Mouse (Mus musculus): ENCODE measurements around the gene Lrrc2. TPM values are rescaled to one million over a fixed set of nuclear protein-coding genes. Genes with fewer than 3 reads are reported as not detected.

Lrrc2 gene
- polyA plus RNA-seq, 1 experiment from 2014 or later: 2.6 TPM

- H3K36me3 ChIP-seq: no peaks in the 10 kb centered on the region
- H3K4me1 ChIP-seq: peaks cover 8% of the 10 kb centered on the region
- H3K9ac ChIP-seq: no peak overlapping the region
- H3K9me3 ChIP-seq: no peaks in the 10 kb centered on the region
- H3K27me3 ChIP-seq (replicated peaks): peaks cover 2% of the 10 kb centered on the region; the same call in 1 of the 2 replicates
- ATAC-seq (ENCODE audit: extremely low read depth, insufficient number of reproducible peaks, low FRiP score, low TSS enrichment): no peak
- no peak overlapping the region for H3K4me2 ChIP-seq
- H3K4me3 ChIP-seq: no peak overlapping the region
- 98% methylated on average over 8 of the region's 8 CpGs for WGBS
- no peak overlapping the region for H3K27ac ChIP-seq (replicated peaks)
Measured at GRCm38 (mm10) chr9:110961386-110961785, 10.0 kb downstream of the Lrrc2 start.

GRCm38 (mm10) chr9:110963566-110964115 lies 12.3 kb downstream of the Lrrc2 start:
- no peaks in the 10 kb centered on the region for H3K27me3 ChIP-seq (replicated peaks)
- ATAC-seq (ENCODE audit: extremely low read depth, insufficient number of reproducible peaks, low FRiP score, low TSS enrichment): no peak
- H3K4me2 ChIP-seq: no peak overlapping the region
- 72% methylated on average over 8 of the region's 8 CpGs for WGBS
- no peaks in the 10 kb centered on the region for H3K36me3 ChIP-seq
- peaks cover 8% of the 10 kb centered on the region for H3K4me1 ChIP-seq
- H3K9me3 ChIP-seq: no peaks in the 10 kb centered on the region
- H3K27ac ChIP-seq (replicated peaks): no peak overlapping the region
- H3K9ac ChIP-seq: no peak overlapping the region
- H3K4me3 ChIP-seq: no peak overlapping the region

- no peak overlapping the region for H3K4me3 ChIP-seq
- no peak for ATAC-seq (ENCODE audit: extremely low read depth, insufficient number of reproducible peaks, low FRiP score, low TSS enrichment)
- H3K4me1 ChIP-seq: peaks cover 8% of the 10 kb centered on the region
- H3K27ac ChIP-seq (replicated peaks): no peak overlapping the region
- H3K9ac ChIP-seq: no peak overlapping the region
- WGBS: 85% methylated on average over 22 of the region's 22 CpGs
- H3K4me2 ChIP-seq: no peak overlapping the region
- H3K27me3 ChIP-seq (replicated peaks): no peaks in the 10 kb centered on the region
- no peaks in the 10 kb centered on the region for H3K36me3 ChIP-seq
- H3K9me3 ChIP-seq: no peaks in the 10 kb centered on the region
Measured at GRCm38 (mm10) chr9:110965062-110965909, 13.9 kb downstream of the Lrrc2 start.

GRCm38 (mm10) chr9:110965910-110966231 lies 14.5 kb downstream of the Lrrc2 start:
- no peak overlapping the region for H3K27ac ChIP-seq (replicated peaks)
- no peak for ATAC-seq (ENCODE audit: extremely low read depth, insufficient number of reproducible peaks, low FRiP score, low TSS enrichment)
- WGBS: 57% methylated on average over 2 of the region's 2 CpGs
- H3K9me3 ChIP-seq: no peaks in the 10 kb centered on the region
- H3K4me1 ChIP-seq: peaks cover 8% of the 10 kb centered on the region
- H3K27me3 ChIP-seq (replicated peaks): no peaks in the 10 kb centered on the region
- H3K9ac ChIP-seq: no peak overlapping the region
- no peaks in the 10 kb centered on the region for H3K36me3 ChIP-seq
- no peak overlapping the region for H3K4me3 ChIP-seq
- no peak overlapping the region for H3K4me2 ChIP-seq

- Histone ChIP-seq H3K4me3 (no peak overlapping the region), H3K27ac (replicated peaks) (no peak overlapping the region), H3K9ac (no peak overlapping the region), H3K4me2 (no peak overlapping the region), H3K36me3 (no peaks in the 10 kb centered on the region), H3K9me3 (no peaks in the 10 kb centered on the region), H3K4me1 (no peaks in the 10 kb centered on the region), H3K27me3 (replicated peaks) (no peaks in the 10 kb centered on the region)
- 90% methylated on average over 11 of the region's 11 CpGs for WGBS
- no peak for ATAC-seq (ENCODE audit: extremely low read depth, insufficient number of reproducible peaks, low FRiP score, low TSS enrichment)
Measured at GRCm38 (mm10) chr9:110979411-110979810, 28.1 kb downstream of the Lrrc2 start.

GRCm38 (mm10) chr9:110982351-110982750 lies 31.0 kb downstream of the Lrrc2 start:
- Histone ChIP-seq H3K27ac (replicated peaks) (no peak overlapping the region), H3K36me3 (no peaks in the 10 kb centered on the region), H3K27me3 (replicated peaks) (no peaks in the 10 kb centered on the region), H3K4me1 (no peaks in the 10 kb centered on the region), H3K4me2 (no peak overlapping the region), H3K9me3 (no peaks in the 10 kb centered on the region), H3K4me3 (no peak overlapping the region), H3K9ac (no peak overlapping the region)
- 64% methylated on average over 4 of the region's 4 CpGs for WGBS
- no peak for ATAC-seq (ENCODE audit: extremely low read depth, insufficient number of reproducible peaks, low FRiP score, low TSS enrichment)

GRCm38 (mm10) chr9:110984096-110984495 lies 32.8 kb downstream of the Lrrc2 start:
- no peak overlapping the region for H3K9ac ChIP-seq
- 0 out of 2 replicates have a peak, but pooled peaks cover 3% of the 10 kb centered on the region for H3K4me1 ChIP-seq
- H3K27ac ChIP-seq (replicated peaks): no peak overlapping the region
- H3K9me3 ChIP-seq: no peaks in the 10 kb centered on the region
- no peak overlapping the region for H3K4me2 ChIP-seq
- no peak for ATAC-seq (ENCODE audit: extremely low read depth, insufficient number of reproducible peaks, low FRiP score, low TSS enrichment)
- no peaks in the 10 kb centered on the region for H3K36me3 ChIP-seq
- WGBS: 85% methylated on average over 9 of the region's 9 CpGs
- H3K4me3 ChIP-seq: no peak overlapping the region
- H3K27me3 ChIP-seq (replicated peaks): no peaks in the 10 kb centered on the region

- no peak overlapping the region for H3K4me3 ChIP-seq
- no peak overlapping the region for H3K4me2 ChIP-seq
- no peaks in the 10 kb centered on the region for H3K9me3 ChIP-seq
- no peaks in the 10 kb centered on the region for H3K36me3 ChIP-seq
- no peak overlapping the region for H3K9ac ChIP-seq
- H3K27ac ChIP-seq (replicated peaks): no peak overlapping the region
- H3K4me1 ChIP-seq: peaks cover 8% of the 10 kb centered on the region; the same call in 1 of the 2 replicates
- ATAC-seq (ENCODE audit: extremely low read depth, insufficient number of reproducible peaks, low FRiP score, low TSS enrichment): no peak
- 91% methylated on average over 5 of the region's 5 CpGs for WGBS
- H3K27me3 ChIP-seq (replicated peaks): no peaks in the 10 kb centered on the region
Measured at GRCm38 (mm10) chr9:110985541-110985940, 34.2 kb downstream of the Lrrc2 start.

- Histone ChIP-seq H3K4me2 (no peak overlapping the region), H3K27me3 (replicated peaks) (no peaks in the 10 kb centered on the region), H3K27ac (replicated peaks) (no peak overlapping the region), H3K4me1 (peaks cover 8% of the 10 kb centered on the region; the same call in 1 of the 2 replicates), H3K4me3 (no peak overlapping the region), H3K9me3 (no peaks in the 10 kb centered on the region), H3K9ac (no peak overlapping the region), H3K36me3 (no peaks in the 10 kb centered on the region)
- 80% methylated on average over 8 of the region's 8 CpGs for WGBS
- no peak for ATAC-seq (ENCODE audit: extremely low read depth, insufficient number of reproducible peaks, low FRiP score, low TSS enrichment)
Measured at GRCm38 (mm10) chr9:110985951-110986350, 34.6 kb downstream of the Lrrc2 start.

- H3K27me3 ChIP-seq (replicated peaks): no peaks in the 10 kb centered on the region
- 68% methylated on average over 4 of the region's 4 CpGs for WGBS
- H3K4me2 ChIP-seq: no peak overlapping the region
- H3K36me3 ChIP-seq: no peaks in the 10 kb centered on the region
- no peak overlapping the region for H3K4me3 ChIP-seq
- H3K4me1 ChIP-seq: peaks cover 8% of the 10 kb centered on the region; the same call in 1 of the 2 replicates
- ATAC-seq (ENCODE audit: extremely low read depth, insufficient number of reproducible peaks, low FRiP score, low TSS enrichment): no peak
- H3K9ac ChIP-seq: no peak overlapping the region
- no peak overlapping the region for H3K27ac ChIP-seq (replicated peaks)
- no peaks in the 10 kb centered on the region for H3K9me3 ChIP-seq
Measured at GRCm38 (mm10) chr9:110987331-110987730, 36.0 kb downstream of the Lrrc2 start.

GRCm38 (mm10) chr9:110988078-110988477 lies 36.7 kb downstream of the Lrrc2 start:
- Histone ChIP-seq H3K9me3 (no peaks in the 10 kb centered on the region), H3K9ac (no peak overlapping the region), H3K4me1 (peaks cover 8% of the 10 kb centered on the region; the same call in 1 of the 2 replicates), H3K27me3 (replicated peaks) (no peaks in the 10 kb centered on the region), H3K36me3 (no peaks in the 10 kb centered on the region), H3K27ac (replicated peaks) (no peak overlapping the region), H3K4me3 (no peak overlapping the region), H3K4me2 (no peak overlapping the region)
- WGBS: 79% methylated on average over 3 of the region's 3 CpGs
- ATAC-seq (ENCODE audit: extremely low read depth, insufficient number of reproducible peaks, low FRiP score, low TSS enrichment): no peak

GRCm38 (mm10) chr9:110989141-110989540 lies 37.8 kb downstream of the Lrrc2 start:
- Histone ChIP-seq H3K4me3 (no peak overlapping the region), H3K27ac (replicated peaks) (no peak overlapping the region), H3K9me3 (no peaks in the 10 kb centered on the region), H3K4me1 (peaks cover 8% of the 10 kb centered on the region; the same call in 1 of the 2 replicates), H3K27me3 (replicated peaks) (no peaks in the 10 kb centered on the region), H3K9ac (no peak overlapping the region), H3K4me2 (no peak overlapping the region), H3K36me3 (no peaks in the 10 kb centered on the region)
- WGBS: 53% methylated on average over 4 of the region's 4 CpGs
- ATAC-seq (ENCODE audit: extremely low read depth, insufficient number of reproducible peaks, low FRiP score, low TSS enrichment): no peak

All from heart, embryonic 13.5 days (tissue).